Mouse (Mus musculus) bone marrow macrophage, adult 2 months (primary cell): ENCODE results near the gene Tex22.

Source experiments
- CTCF ChIP-seq: IDR thresholded peaks from 2 replicates; pipeline ENCODE4 v1.5.1; 2012; ENCODE audit warnings: low read depth, mild to moderate bottlenecking, low read length, moderate library complexity
- POLR2A ChIP-seq: IDR thresholded peaks from 2 replicates; pipeline ENCODE4 v1.6.1; 2012; ENCODE audit warnings: mild to moderate bottlenecking, low read depth, low read length, borderline replicate concordance

DNA sequence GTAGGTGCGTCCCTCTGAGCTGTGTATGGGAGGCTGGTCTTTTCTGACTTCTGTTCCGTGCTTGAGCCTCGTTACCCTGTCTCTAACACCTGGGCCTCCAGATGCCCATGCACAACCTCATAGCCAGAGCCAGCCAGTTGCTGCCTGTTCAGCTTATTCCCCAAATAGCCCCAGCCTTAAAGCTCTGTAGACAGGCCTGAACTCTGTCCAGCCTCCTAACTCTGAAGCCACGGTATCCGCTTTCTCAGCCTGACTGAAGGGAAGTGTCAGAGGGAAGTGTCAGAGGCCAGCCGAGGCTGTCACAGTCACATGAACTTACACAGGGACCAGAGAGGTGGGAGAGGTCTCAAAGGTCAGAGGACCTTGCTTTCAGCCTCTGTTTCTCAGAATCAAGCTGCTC is 50.4 kb downstream of the Tex22 start:
- TF ChIP-seq POLR2A (no peak), CTCF (no peak)
